Mouse (Mus musculus) G1E-ER4 (cell line): ENCODE results near the gene Aifm1. TPM values are rescaled to one million over a fixed set of nuclear protein-coding genes. Genes with fewer than 3 reads are reported as not detected.

Source experiments
- GATA1 ChIP-seq: IDR thresholded peaks from one replicate; pipeline ENCODE4 v1.8.0; 2012; ENCODE audit warnings: low read length, inconsistent platforms
- polyA plus RNA-seq: library from polyadenylated mRNA; stranded (reverse); fragments of >175 nt; gene quantifications from 2 replicates; pipeline ENCODE4 v1.2.3, GENCODE M21; 2012

Aifm1 gene
- polyA plus RNA-seq, result 7.3 and 7.5 TPM in 2 replicates

GRCm38 (mm10) chrX:48513166-48513807, at the start of gene Aifm1:
Gene Aifm1, minus strand, starts transcription at chrX:48513563.
- no peak for TF ChIP-seq GATA1

- no peak for TF ChIP-seq GATA1
Observed at GRCm38 (mm10) chrX:48532175-48532574, 18.8 kb upstream of the Aifm1 start.

DNA sequence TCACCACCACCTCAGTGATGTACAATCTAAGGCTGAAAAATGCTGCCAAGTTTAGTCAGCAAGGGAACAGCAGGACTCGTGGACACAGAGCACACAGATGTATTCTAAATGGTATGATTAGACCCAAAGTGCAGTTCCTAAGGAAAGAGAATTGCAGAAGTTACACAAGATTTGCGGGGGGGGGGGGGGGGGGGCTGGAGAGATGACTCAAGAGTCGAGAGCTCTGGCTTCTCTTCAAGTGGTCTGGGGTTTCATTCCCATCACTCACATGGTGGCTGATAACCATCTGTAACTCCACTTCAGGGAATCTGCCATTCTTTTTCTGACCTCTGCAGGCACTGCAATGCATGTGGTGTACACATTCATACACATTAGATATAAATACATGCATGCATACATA, 13.1 kb upstream of the Aifm1 start:
- no peak for TF ChIP-seq GATA1

DNA sequence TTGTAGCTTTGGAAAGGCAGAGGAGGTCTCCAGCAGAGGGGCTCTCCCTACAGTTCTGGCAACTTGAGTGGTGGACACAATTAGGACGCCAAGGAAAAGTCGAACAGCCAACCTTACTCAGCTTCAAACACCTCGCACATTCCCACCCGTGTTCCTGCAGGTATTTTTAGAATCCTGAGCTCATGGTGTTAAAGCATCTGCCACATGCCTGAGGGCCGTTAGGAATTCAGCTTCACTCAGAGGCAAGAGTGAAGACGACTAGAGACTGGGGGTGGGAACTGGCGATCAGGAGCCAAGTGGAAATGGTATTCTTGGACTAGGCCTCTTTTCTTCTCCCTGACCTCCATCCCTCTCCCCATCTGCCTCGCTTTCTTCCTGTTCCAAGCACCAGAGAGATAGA, 12.5 kb upstream of the Aifm1 start:
- TF ChIP-seq GATA1, result no peak

DNA sequence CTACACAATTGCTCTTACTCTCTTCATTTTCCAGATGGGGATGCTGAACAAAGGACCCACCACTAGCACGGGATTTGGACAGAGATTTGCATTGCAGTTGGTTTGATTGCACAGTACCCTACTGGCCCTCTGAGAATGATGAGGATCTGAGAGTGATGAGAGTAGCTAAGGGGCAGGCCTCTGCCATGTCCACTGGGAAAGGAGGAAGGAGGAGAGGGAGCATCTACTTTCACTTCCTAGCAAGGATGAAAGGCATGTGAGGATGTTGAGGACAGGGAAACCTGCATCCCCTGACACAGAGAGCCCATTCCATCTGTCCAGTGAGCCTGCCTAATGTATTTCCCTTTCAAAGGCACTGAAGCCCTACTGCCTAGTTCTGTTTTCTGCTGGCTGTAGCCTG, 12.0 kb upstream of the Aifm1 start:
- TF ChIP-seq GATA1, result no peak

DNA sequence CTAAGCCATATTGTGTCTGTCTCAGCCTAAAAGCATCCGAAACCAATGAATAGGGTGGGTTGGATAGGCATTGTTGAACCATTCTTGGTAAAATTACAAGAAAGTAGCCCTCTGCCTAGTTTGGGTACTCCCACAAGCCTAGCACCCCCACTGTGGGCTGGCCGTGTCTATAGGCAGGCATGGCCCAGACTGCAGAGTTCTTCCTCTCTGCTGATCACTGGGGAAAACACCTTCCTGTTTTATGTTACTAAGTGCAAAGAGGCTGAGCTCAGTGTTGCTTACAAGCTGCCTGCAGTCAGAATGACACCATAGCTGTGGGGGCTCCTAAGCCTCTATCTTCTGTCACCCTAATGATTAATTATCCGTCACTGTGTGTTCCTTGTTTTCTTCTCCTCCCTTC, 10.1 kb upstream of the Aifm1 start:
- no peak for TF ChIP-seq GATA1

- no peak for TF ChIP-seq GATA1
Observed at GRCm38 (mm10) chrX:48521651-48522050, 8.3 kb upstream of the Aifm1 start.

- no peak for TF ChIP-seq GATA1
Observed at GRCm38 (mm10) chrX:48519549-48520085, 6.3 kb upstream of the Aifm1 start.

DNA sequence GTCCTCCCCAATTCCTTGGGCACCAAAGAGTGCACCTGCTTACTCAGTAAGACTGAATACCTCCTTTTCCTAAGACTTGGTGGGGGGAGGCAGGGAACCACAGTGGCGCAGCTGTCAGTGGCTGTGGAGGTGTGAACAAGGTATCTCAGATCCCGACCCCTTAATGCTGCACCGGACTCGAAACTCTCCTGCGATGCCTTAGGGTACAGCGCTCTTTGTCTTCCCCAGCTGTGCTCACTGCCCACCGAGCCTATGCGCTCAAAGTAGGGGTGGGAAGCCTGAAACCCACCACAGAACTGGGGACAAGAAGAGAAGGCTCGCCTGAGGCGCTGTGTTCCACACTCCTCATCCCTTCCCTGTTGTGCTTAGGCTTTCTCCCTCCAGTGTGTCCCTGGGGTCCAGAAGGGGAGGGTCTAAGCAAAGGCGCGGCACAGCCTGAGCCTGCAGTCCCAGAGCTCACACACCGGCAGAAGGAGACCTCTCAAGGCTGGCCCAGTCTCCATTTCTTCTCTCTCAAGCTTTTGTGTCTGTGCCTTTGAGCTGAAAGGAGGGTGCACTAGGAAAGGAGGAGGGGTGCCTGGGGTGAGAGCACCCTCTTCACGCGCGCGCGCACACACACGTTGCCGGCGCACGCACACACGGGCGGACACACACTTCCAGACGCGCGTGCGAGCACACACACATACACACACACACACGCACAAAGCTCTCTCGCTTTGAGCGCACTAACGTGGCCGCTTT, 5.6 kb upstream of the Aifm1 start, which contains the start of gene Rab33a:
Rab33a (plus strand) TSS at position 478 of the 741 bp plus-strand sequence.
- TF ChIP-seq GATA1, result no peak

GRCm38 (mm10) chrX:48518211-48518807, 4.9 kb upstream of the Aifm1 start:
- TF ChIP-seq GATA1, result no peak

DNA sequence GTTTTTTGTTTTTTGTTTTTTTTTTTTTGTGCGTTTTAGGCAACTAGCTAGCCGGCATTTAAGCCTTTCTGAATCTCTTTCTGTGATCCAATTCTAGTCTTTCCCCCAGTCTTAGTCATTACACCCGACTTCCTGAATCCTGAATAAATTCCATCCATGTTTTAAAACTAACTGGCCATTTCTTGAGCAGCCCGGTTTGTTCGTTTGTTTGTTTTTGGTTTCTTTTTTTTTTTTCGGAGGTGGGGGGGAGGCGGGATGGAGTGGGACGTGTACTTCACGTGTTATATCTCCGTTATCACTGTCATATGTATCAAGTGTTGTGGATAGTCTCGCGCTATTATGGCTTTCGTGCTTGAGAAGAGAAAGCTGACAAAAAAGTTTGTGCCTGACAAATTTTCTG, 461 bp upstream of the Aifm1 start:
- no peak for TF ChIP-seq GATA1

- no peak for TF ChIP-seq GATA1
Observed at GRCm38 (mm10) chrX:48493763-48494162, 19.6 kb downstream of the Aifm1 start.

DNA sequence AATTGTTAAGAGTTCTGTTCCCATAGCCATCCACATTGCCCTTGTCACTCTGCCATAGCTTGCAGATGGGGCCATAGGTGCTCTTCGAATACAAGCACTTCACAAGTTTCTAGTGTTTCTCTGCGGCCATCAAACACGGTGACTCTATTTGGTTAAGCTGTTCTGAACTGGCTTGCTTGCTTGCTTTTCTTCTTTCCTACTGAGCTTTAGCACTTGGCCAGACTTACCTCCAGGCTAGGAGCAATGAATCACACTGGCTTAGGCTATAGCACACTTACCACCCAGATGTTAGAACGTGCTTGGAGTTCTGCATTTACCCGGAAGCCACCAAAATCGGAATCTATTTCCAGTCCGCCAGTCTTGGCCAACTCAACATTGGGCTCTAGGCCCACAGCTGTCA, 31.7 kb downstream of the Aifm1 start:
- no peak for TF ChIP-seq GATA1

DNA sequence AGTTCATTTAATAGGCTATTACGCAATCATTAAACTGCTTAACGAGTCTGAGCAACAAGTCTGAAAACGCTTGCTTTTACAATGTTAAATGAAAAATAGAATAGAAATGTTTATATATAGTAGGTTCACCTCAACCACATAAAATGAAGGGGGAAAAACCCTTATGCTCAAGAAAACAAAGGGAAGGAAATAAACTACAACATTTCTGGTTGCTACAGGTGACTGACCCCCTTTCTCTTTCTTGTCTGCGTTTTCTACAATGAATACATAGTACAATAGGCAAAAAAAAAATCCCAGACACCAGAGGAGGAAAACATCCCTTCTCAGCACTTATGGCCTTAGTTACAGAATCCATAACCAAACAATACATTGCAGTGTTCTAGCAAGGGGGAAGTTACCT, 32.3 kb downstream of the Aifm1 start:
- no peak for TF ChIP-seq GATA1

DNA sequence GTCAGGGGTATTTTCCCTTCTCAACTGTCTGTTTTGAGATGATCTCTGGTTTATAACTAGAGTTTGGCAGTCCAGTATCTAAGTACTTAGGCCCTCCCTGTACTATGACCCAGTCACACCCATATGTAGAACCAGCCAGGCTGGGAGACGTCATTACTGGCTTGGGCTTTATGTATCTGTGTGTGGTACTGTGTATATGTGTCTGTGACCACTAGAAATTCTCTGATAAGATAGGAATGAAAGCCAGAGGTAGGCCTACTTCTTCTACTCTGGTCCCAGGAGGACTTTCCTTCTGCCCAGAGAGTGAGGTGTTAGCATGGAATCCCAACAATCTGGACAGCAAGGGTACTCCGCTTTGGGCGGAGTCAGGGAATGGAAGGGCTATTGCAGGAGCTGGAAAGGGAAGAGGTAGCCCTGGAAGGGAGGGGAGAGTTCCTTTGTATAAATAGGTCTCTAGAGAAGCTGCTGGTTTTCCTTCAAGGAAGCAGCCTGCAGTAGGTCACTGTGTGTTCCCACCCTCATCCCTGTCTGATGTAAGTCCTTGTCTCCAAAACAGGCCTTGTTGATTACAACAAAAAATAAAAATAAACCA, 45.9 kb downstream of the Aifm1 start:
- TF ChIP-seq GATA1, result no peak

DNA sequence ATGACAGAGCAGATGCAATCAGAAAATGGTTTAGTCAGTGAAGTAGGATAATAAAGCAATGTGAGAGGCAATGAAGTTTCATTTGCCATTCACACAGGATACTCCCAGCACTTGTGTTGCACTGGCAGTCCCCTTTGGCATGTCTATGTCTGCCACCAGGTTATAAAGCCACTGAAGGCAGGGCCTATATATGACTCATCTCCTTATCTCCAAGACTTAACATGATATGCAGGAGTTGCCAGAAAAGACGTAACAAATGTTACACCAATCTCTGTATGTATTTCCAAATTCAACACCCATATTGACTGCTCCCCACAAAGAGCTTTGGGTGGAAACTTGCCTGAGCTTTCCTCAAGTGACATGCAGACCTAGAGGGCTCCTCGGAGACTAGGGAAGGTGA, 47.2 kb downstream of the Aifm1 start:
- TF ChIP-seq GATA1, result no peak
